Mouse (Mus musculus): ENCODE data around the gene Rpl9-ps1. TPM values are rescaled to one million over a fixed set of nuclear protein-coding genes. Genes with fewer than 3 reads are reported as not detected.

Rpl9-ps1 gene
- polyA plus RNA-seq, 1 experiment = not detected

DNA sequence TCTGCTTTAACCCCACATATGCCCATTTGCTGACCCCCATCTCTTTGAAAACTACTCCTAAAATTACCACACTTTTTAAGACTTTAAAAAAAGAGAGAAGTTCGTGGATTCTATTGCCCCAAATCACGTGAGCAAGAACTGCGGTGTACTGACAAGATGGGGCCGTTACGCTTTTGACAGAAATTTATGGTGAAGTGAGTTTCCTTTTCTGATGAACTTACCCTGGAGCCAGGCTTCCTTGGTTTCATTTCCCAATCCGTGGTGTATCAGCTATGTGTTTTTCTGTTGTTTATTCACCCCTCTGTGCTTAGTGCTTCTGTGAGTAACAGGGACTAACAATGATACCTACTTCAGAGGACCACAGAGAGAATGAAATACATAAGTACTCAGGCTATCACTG is 13.4 kb upstream of the Rpl9-ps1 start:
- Histone ChIP-seq H3K27ac (ENCODE audit: insufficient read depth, low read depth, low read length) (no peak overlapping the region), H3K36me3 (ENCODE audit: control insufficient read depth, insufficient read depth, low read length) (no peaks in the 10 kb centered on the region), H3K4me1 (ENCODE audit: control insufficient read depth, insufficient read depth, low read length) (no peaks in the 10 kb centered on the region), H3K4me3 (ENCODE audit: insufficient read depth, low read depth, low read length) (no peak overlapping the region), H3K27me3 (replicated peaks; ENCODE audit: control insufficient read depth, insufficient read depth, low read length) (no peaks in the 10 kb centered on the region)
- DNase-seq = peak; percentile 12
- TF ChIP-seq POLR2A (IDR thresholded peaks at IDR 0.05; ENCODE audit: low read depth, low read length) (no peak), CTCF (conservative IDR thresholded peaks at IDR 0.05; ENCODE audit: insufficient read depth, insufficient read length, low read depth, low read length) (no peak)
- 48% methylated on average over 6 of the region's 6 CpGs for WGBS

- no peaks in the 10 kb centered on the region for H3K27me3 ChIP-seq (replicated peaks; ENCODE audit: control insufficient read depth, insufficient read depth, low read length)
- H3K4me1 ChIP-seq (ENCODE audit: control insufficient read depth, insufficient read depth, low read length) = no peaks in the 10 kb centered on the region
- 88% methylated on average over 3 of the region's 3 CpGs for WGBS
- no peak for DNase-seq
- no peak overlapping the region for H3K4me3 ChIP-seq (ENCODE audit: insufficient read depth, low read depth, low read length)
- TF ChIP-seq CTCF (conservative IDR thresholded peaks at IDR 0.05; ENCODE audit: insufficient read depth, insufficient read length, low read depth, low read length) (no peak), POLR2A (IDR thresholded peaks at IDR 0.05; ENCODE audit: low read depth, low read length) (no peak)
- H3K27ac ChIP-seq (ENCODE audit: insufficient read depth, low read depth, low read length) = no peak overlapping the region
- no peaks in the 10 kb centered on the region for H3K36me3 ChIP-seq (ENCODE audit: control insufficient read depth, insufficient read depth, low read length)
Measured at GRCm38 (mm10) chr11:83657508-83657907, 12.1 kb upstream of the Rpl9-ps1 start.

- Histone ChIP-seq H3K4me3 (ENCODE audit: insufficient read depth, low read depth, low read length) (no peak overlapping the region), H3K27ac (ENCODE audit: insufficient read depth, low read depth, low read length) (no peak overlapping the region), H3K27me3 (replicated peaks; ENCODE audit: control insufficient read depth, insufficient read depth, low read length) (no peaks in the 10 kb centered on the region), H3K4me1 (ENCODE audit: control insufficient read depth, insufficient read depth, low read length) (no peaks in the 10 kb centered on the region), H3K36me3 (ENCODE audit: control insufficient read depth, insufficient read depth, low read length) (no peaks in the 10 kb centered on the region)
- WGBS = 90% methylated on average over 8 of the region's 8 CpGs
- no peak for DNase-seq
- no peak for TF ChIP-seq POLR2A (IDR thresholded peaks at IDR 0.05; ENCODE audit: low read depth, low read length)
Measured at GRCm38 (mm10) chr11:83654606-83655005, 9.2 kb upstream of the Rpl9-ps1 start.

GRCm38 (mm10) chr11:83649305-83649841 is 4.0 kb upstream of the Rpl9-ps1 start, which contains the start of gene Ccl3:
TSS of gene Ccl3 (minus strand) at chr11:83649355.
- peak; percentile 17 for DNase-seq
- Histone ChIP-seq H3K27ac (ENCODE audit: insufficient read depth, low read depth, low read length) (no peak within 1 kb of the TSS), H3K27me3 (replicated peaks; ENCODE audit: control insufficient read depth, insufficient read depth, low read length) (no peaks in the 10 kb centered on the region), H3K36me3 (ENCODE audit: control insufficient read depth, insufficient read depth, low read length) (no peaks in the 10 kb centered on the region), H3K4me1 (ENCODE audit: control insufficient read depth, insufficient read depth, low read length) (no peaks in the 10 kb centered on the region), H3K4me3 (ENCODE audit: insufficient read depth, low read depth, low read length) (no peak within 1 kb of the TSS)
- no peak for TF ChIP-seq POLR2A (IDR thresholded peaks at IDR 0.05; ENCODE audit: low read depth, low read length)
- 73% methylated on average over 8 of the region's 8 CpGs for WGBS

DNA sequence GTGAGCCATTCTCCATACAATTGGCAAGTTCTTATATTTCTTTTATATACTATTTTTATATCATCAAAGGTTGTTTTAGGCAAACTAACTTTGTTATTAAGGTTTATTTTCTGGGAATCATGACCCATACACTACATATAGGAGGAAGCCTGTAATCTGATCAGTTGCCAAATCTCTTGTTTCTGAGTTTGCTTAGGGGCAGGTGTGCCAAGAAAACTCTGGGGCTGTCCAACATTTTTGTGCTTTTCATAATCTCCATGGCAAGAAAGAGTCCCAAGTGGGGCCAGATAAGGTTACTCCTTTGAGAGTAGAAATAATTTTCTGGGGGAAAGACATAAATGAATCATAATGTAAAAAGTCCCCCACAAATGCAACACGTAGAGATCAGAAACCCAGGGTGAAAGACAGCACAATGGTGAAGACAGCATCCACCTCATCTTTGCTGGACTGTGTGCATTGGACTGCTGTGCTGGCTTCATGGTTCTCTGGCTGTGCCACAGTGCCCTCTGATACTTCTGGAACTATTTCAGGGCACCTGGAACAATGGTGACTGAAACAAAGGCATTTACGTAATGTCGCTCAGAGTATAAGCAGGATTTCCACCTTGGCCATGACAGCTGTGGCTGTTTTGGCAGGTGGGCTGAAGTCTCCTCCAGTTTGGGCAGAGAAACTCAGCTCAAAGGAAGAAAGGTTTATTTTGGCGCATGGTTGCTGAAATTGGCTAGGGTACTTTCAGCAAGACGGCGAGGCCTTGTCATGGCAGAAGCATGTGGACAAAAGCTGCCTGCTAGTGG is 1.1 kb upstream of the Rpl9-ps1 start:
- no peak for DNase-seq
- Histone ChIP-seq H3K4me3 (ENCODE audit: insufficient read depth, low read depth, low read length) (no peak overlapping the region), H3K36me3 (ENCODE audit: control insufficient read depth, insufficient read depth, low read length) (no peaks in the 10 kb centered on the region), H3K27me3 (replicated peaks; ENCODE audit: control insufficient read depth, insufficient read depth, low read length) (no peaks in the 10 kb centered on the region), H3K27ac (ENCODE audit: insufficient read depth, low read depth, low read length) (no peak overlapping the region), H3K4me1 (ENCODE audit: control insufficient read depth, insufficient read depth, low read length) (0 out of 2 replicates have a peak, but pooled peaks cover 2% of the 10 kb centered on the region)
- TF ChIP-seq POLR2A (IDR thresholded peaks at IDR 0.05; ENCODE audit: low read depth, low read length) (no peak), CTCF (conservative IDR thresholded peaks at IDR 0.05; ENCODE audit: insufficient read depth, insufficient read length, low read depth, low read length) (no peak)
- WGBS = 93% methylated on average over 6 of the region's 6 CpGs

- 77% methylated on average over 2 of the region's 2 CpGs for whole genome bisulfite sequencing
Measured at GRCm38 (mm10) chr11:83641216-83641615, 4.2 kb downstream of the Rpl9-ps1 start.

GRCm38 (mm10) chr11:83640141-83640540 is 5.3 kb downstream of the Rpl9-ps1 start:
- WGBS = 71% methylated on average over 5 of the region's 5 CpGs
- Histone ChIP-seq H3K4me3 (ENCODE audit: insufficient read depth, low read depth, low read length) (no peak overlapping the region), H3K27me3 (replicated peaks; ENCODE audit: control insufficient read depth, insufficient read depth, low read length) (no peaks in the 10 kb centered on the region), H3K36me3 (ENCODE audit: control insufficient read depth, insufficient read depth, low read length) (no peaks in the 10 kb centered on the region), H3K4me1 (ENCODE audit: control insufficient read depth, insufficient read depth, low read length) (0 out of 2 replicates have a peak, but pooled peaks cover 2% of the 10 kb centered on the region), H3K27ac (ENCODE audit: insufficient read depth, low read depth, low read length) (no peak overlapping the region)
- DNase-seq = no peak
- no peak for TF ChIP-seq POLR2A (IDR thresholded peaks at IDR 0.05; ENCODE audit: low read depth, low read length)

More at GRCm38 (mm10) chr11:83641216-83641615, 4.2 kb downstream of the Rpl9-ps1 start:
- Histone ChIP-seq H3K36me3 (ENCODE audit: control insufficient read depth, insufficient read depth, low read length) (no peaks in the 10 kb centered on the region), H3K27me3 (replicated peaks; ENCODE audit: control insufficient read depth, insufficient read depth, low read length) (no peaks in the 10 kb centered on the region), H3K4me1 (ENCODE audit: control insufficient read depth, insufficient read depth, low read length) (0 out of 2 replicates have a peak, but pooled peaks cover 2% of the 10 kb centered on the region), H3K27ac (ENCODE audit: insufficient read depth, low read depth, low read length) (no peak overlapping the region), H3K4me3 (ENCODE audit: insufficient read depth, low read depth, low read length) (no peak overlapping the region)
- TF ChIP-seq CTCF (conservative IDR thresholded peaks at IDR 0.05; ENCODE audit: insufficient read depth, insufficient read length, low read depth, low read length) (no peak), POLR2A (IDR thresholded peaks at IDR 0.05; ENCODE audit: low read depth, low read length) (no peak)
- no peak for DNase-seq

All from kidney, adult 2 months (tissue).